20 mouse cellular contexts compared by ENCODE assay signal in the genomic region with DNA sequence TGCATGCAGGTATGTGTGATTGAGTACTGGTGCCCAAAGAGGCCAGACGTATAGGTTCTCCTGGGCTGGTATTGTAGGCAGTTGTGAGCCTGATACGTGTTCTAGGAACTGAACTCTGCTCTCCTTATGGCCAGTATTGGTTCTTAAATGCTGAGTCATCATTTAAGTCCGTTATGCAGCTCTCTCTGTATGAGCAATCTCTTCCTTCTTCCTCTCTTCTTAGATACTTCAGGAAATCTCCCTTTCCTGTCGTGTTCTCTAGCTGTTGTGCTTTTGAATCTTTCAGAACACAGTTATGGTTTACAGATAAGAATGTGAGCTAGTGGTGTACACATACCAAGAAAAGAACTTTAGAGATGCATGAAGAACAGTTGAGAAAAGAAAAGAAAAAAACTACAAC. TPM values are rescaled to one million over a fixed set of nuclear protein-coding genes. Genes with fewer than 3 reads are reported as not detected.
DNase-seq lines count a peak whose midpoint lies in the region; ATAC-seq and TF ChIP-seq lines count a peak whose summit lies in the region.
"Had no signal": no experiment of that assay in that cellular context is flagged by ENCODE, and none has a peak within 500 bp of the region (broad histone marks: within the 10 kb centered on the region; RNA-seq: fewer than 3 reads in every experiment).

No protein-coding gene starts in this region.

- ATAC-seq in heart, embryonic 12.5 days (ENCODE audit: insufficient number of reproducible peaks, low FRiP score), result no peak
- 0 out of 2 replicates have a peak, but pooled peaks have one; percentile 16 for ATAC-seq in granulocyte monocyte progenitor cell, adult 5-6 weeks (replicated peaks; ENCODE audit: poor library complexity, severe bottlenecking)
- ATAC-seq in megakaryocyte progenitor cell, adult 5-6 weeks (replicated peaks; ENCODE audit: poor library complexity), result peak; percentile 56
- ATAC-seq in lung, postnatal 0 days, result no peak
- ATAC-seq: forebrain, embryonic 13.5 days; forebrain, embryonic 16.5 days; hindbrain, postnatal 0 days; intestine, embryonic 16.5 days had no signal

- peaks cover 12% of the 10 kb centered on the region for H3K4me1 ChIP-seq in heart, embryonic 12.5 days (replicated peaks)
- peaks cover 22 to 30% of the 10 kb centered on the region in 2 experiments for H3K4me1 ChIP-seq in MEL (ENCODE audit: control insufficient read depth in 1 of 2, insufficient read depth in 2 of 2, low read length in 2 of 2)
- no peaks in the 10 kb centered on the region for H3K4me1 ChIP-seq in lung, postnatal 0 days (ENCODE audit: insufficient read depth, low read depth, low read length)
- H3K4me1 ChIP-seq: forebrain, embryonic 10.5 days; forebrain, embryonic 13.5 days had no signal

- TF ChIP-seq CTCF in MEL (IDR thresholded peaks at IDR 0.05 in 2 of 3, conservative IDR thresholded peaks at IDR 0.05 in 1 of 3; ENCODE audit: control insufficient read depth in 1 of 3, insufficient read depth in 1 of 3, low read depth in 2 of 3, low read length in 3 of 3, poor library complexity in 1 of 3, severe bottlenecking in 1 of 3), result no peak
- TF ChIP-seq CTCF in lung, postnatal 0 days (IDR thresholded peaks at IDR 0.05), result no peak

- H3K27ac ChIP-seq in heart, embryonic 12.5 days (ENCODE audit: poor library complexity, severe bottlenecking), result no peak overlapping the region
- peak overlapping the region; percentile 38 for H3K27ac ChIP-seq in MEL (ENCODE audit: control insufficient read depth, low read depth, low read length)
- no peak overlapping the region for H3K27ac ChIP-seq in lung, postnatal 0 days (ENCODE audit: low read length)
- H3K27ac ChIP-seq: forebrain, embryonic 10.5 days; forebrain, embryonic 13.5 days; heart, embryonic 13.5 days; hindbrain, embryonic 14.5 days; hindbrain, postnatal 0 days had no signal

- 70% methylated on average over 4 of the region's 4 CpGs for WGBS in heart, embryonic 12.5 days
- WGBS in lung, postnatal 0 days, result 63% methylated on average over 4 of the region's 4 CpGs

- TF ChIP-seq POLR2A in MEL (IDR thresholded peaks at IDR 0.05; ENCODE audit: control insufficient read depth in 1 of 2, insufficient read depth in 1 of 2, low read depth in 1 of 2, low read length in 2 of 2, poor library complexity in 1 of 2), result no peak

- no peak overlapping the region for H3K4me2 ChIP-seq in heart, embryonic 12.5 days
- no peak overlapping the region for H3K4me2 ChIP-seq in lung, postnatal 0 days (replicated peaks; ENCODE audit: low read depth, low read length)
- H3K4me2 ChIP-seq: forebrain, embryonic 13.5 days; heart, embryonic 13.5 days; hindbrain, embryonic 14.5 days had no signal

- peak; percentile 70 to 86; a peak in 3 of 4 replicates for TF ChIP-seq EP300 in MEL (IDR thresholded peaks at IDR 0.05; ENCODE audit: low read depth in 1 of 2, low read length in 2 of 2)
- no peak for TF ChIP-seq EP300 in lung, postnatal 0 days (IDR thresholded peaks at IDR 0.05)

- no peaks in the 10 kb centered on the region for H3K27me3 ChIP-seq in heart, embryonic 12.5 days (replicated peaks)
- H3K27me3 ChIP-seq in MEL (ENCODE audit: control insufficient read depth in 1 of 2, insufficient read depth in 2 of 2, low read length in 2 of 2), result no peaks in the 10 kb centered on the region
- no peaks in the 10 kb centered on the region for H3K27me3 ChIP-seq in lung, postnatal 0 days (replicated peaks; ENCODE audit: insufficient read depth, low read length)
- H3K27me3 ChIP-seq: forebrain, embryonic 13.5 days; heart, embryonic 13.5 days had no signal

- H3K36me3 ChIP-seq in heart, embryonic 12.5 days, result peaks cover 42% of the 10 kb centered on the region
- peaks cover 0 to 53% of the 10 kb centered on the region in 2 experiments for H3K36me3 ChIP-seq in MEL (ENCODE audit: control insufficient read depth in 1 of 2, insufficient read depth in 2 of 2, low read length in 2 of 2)
- H3K36me3 ChIP-seq in lung, postnatal 0 days (ENCODE audit: insufficient read depth, low read length), result peaks cover 9% of the 10 kb centered on the region; the same call in 1 of the 2 replicates

- DNase-seq in heart, adult 11 months, result peak; percentile 21
- DNase-seq in MEL (ENCODE audit: low read depth, low spot score), result peak; percentile 60
- DNase-seq in lung, postnatal 14 days, result no peak
- no peak for DNase-seq in lung, postnatal 0 days (ENCODE audit: low spot score)
- no peak for DNase-seq in right cerebral cortex, postnatal 4 days
- DNase-seq: adrenal gland, adult 8-10 months; adrenal gland, postnatal 25 days; cerebellum, adult 11-12 months; gastrocnemius, postnatal 10 days; gastrocnemius, postnatal 36 days had no signal

- no peak overlapping the region for H3K9ac ChIP-seq in heart, embryonic 12.5 days
- H3K9ac ChIP-seq in MEL (ENCODE audit: control insufficient read depth, low read depth, low read length, poor library complexity, severe bottlenecking), result no peak overlapping the region
- no peak overlapping the region for H3K9ac ChIP-seq in lung, postnatal 0 days (replicated peaks; ENCODE audit: low read depth)
- H3K9ac ChIP-seq: forebrain, embryonic 13.5 days; heart, embryonic 13.5 days; hindbrain, embryonic 14.5 days had no signal

- H3K79me2 ChIP-seq in MEL (ENCODE audit: control insufficient read depth, insufficient read depth, low read length, poor library complexity), result no peaks in the 10 kb centered on the region

- no peaks in the 10 kb centered on the region for H3K9me3 ChIP-seq in heart, embryonic 12.5 days (replicated peaks)
- H3K9me3 ChIP-seq in MEL (replicated peaks; ENCODE audit: insufficient read depth, low read length), result no peaks in the 10 kb centered on the region
- no peaks in the 10 kb centered on the region for H3K9me3 ChIP-seq in lung, postnatal 0 days (ENCODE audit: low read length)
- H3K9me3 ChIP-seq: forebrain, embryonic 10.5 days; forebrain, embryonic 13.5 days; heart, embryonic 13.5 days had no signal

- no peak overlapping the region for H3K4me3 ChIP-seq in heart, embryonic 12.5 days
- H3K4me3 ChIP-seq in MEL (ENCODE audit: control insufficient read depth in 1 of 2, insufficient read depth in 1 of 2, low read depth in 2 of 2, low read length in 2 of 2), result no peak overlapping the region
- H3K4me3 ChIP-seq in lung, postnatal 0 days (ENCODE audit: low read depth, low read length), result no peak overlapping the region
- H3K4me3 ChIP-seq: forebrain, embryonic 10.5 days; forebrain, embryonic 13.5 days; heart, embryonic 13.5 days had no signal

- TF ChIP-seq RAD21 in MEL (IDR thresholded peaks at IDR 0.05; ENCODE audit: low read depth, low read length), result no peak

TF ChIP-seq in MEL, 35 proteins besides CTCF, POLR2A, EP300 and RAD21 (continues in another document):
- TF ChIP-seq MYB (IDR thresholded peaks at IDR 0.05; ENCODE audit: low read depth, low read length), result peak; percentile 72
- no peak for TF ChIP-seq MEF2A (IDR thresholded peaks at IDR 0.05; ENCODE audit: extremely low read depth, insufficient replicate concordance, low read depth, low read length, poor library complexity, severe bottlenecking)
- peak; percentile 63 for TF ChIP-seq ETS1 (IDR thresholded peaks at IDR 0.05; ENCODE audit: low read depth, low read length)
- no peak for TF ChIP-seq POLR2AphosphoS2 (IDR thresholded peaks at IDR 0.05; ENCODE audit: low read length)
- no peak for TF ChIP-seq CHD1 (IDR thresholded peaks at IDR 0.05; ENCODE audit: low read depth, low read length)
- TF ChIP-seq SIN3A (IDR thresholded peaks at IDR 0.05; ENCODE audit: low read length), result no peak
- no peak for TF ChIP-seq MAZ (IDR thresholded peaks at IDR 0.05; ENCODE audit: low read depth, low read length)
- TF ChIP-seq RCOR1 (IDR thresholded peaks at IDR 0.05; ENCODE audit: low read depth, low read length), result peak; percentile 75
- no peak for TF ChIP-seq NRF1 (IDR thresholded peaks at IDR 0.05; ENCODE audit: insufficient read depth, low read depth, low read length, poor library complexity, severe bottlenecking)
- TF ChIP-seq GATA1 (IDR thresholded peaks at IDR 0.05; ENCODE audit: low read depth, low read length), result peak; percentile 45; the same call in 1 of the 2 replicates
- no peak for TF ChIP-seq ZNF384 (IDR thresholded peaks at IDR 0.05; ENCODE audit: low read depth, low read length)
- peak; percentile 76; the same call in 1 of the 2 replicates for TF ChIP-seq GABPA (IDR thresholded peaks at IDR 0.05; ENCODE audit: low read depth, low read length)
- TF ChIP-seq TBP (IDR thresholded peaks at IDR 0.05; ENCODE audit: low read depth, low read length), result 0 out of 2 replicates have a peak, but pooled peaks have one; percentile 8
- TF ChIP-seq BHLHE40 (IDR thresholded peaks at IDR 0.05; ENCODE audit: borderline replicate concordance, low read depth, low read length), result no peak
- TF ChIP-seq MYC (IDR thresholded peaks at IDR 0.05; ENCODE audit: low read depth, low read length), result no peak
- TF ChIP-seq MAFK (IDR thresholded peaks at IDR 0.05; ENCODE audit: borderline replicate concordance, low read depth, low read length), result peak; percentile 99
- no peak for TF ChIP-seq USF2 (IDR thresholded peaks at IDR 0.05; ENCODE audit: borderline replicate concordance in 1 of 2, insufficient read depth in 1 of 2, low read depth in 1 of 2, low read length in 2 of 2)
- TF ChIP-seq JUND (IDR thresholded peaks at IDR 0.05; ENCODE audit: low read depth, low read length), result no peak
- TF ChIP-seq ZKSCAN1 (IDR thresholded peaks at IDR 0.05; ENCODE audit: low read depth, low read length), result no peak
- no peak for TF ChIP-seq E2F4 (IDR thresholded peaks at IDR 0.05; ENCODE audit: borderline replicate concordance, low read depth, low read length)
- no peak for TF ChIP-seq ZMIZ1 (IDR thresholded peaks at IDR 0.05; ENCODE audit: low read depth, low read length)
- TF ChIP-seq TCF12 (IDR thresholded peaks at IDR 0.05; ENCODE audit: low read depth, low read length), result no peak
- no peak for TF ChIP-seq NELFE (IDR thresholded peaks at IDR 0.05; ENCODE audit: low read depth, low read length)
- TF ChIP-seq UBTF (IDR thresholded peaks at IDR 0.05; ENCODE audit: borderline replicate concordance, insufficient read depth, low read depth, low read length), result no peak
- no peak for TF ChIP-seq TAL1 (IDR thresholded peaks at IDR 0.05; ENCODE audit: low read length)

RNA-seq across cellular contexts. Expression of a gene that starts 47.3 kb away (rescaled TPM):
- 51.7 and 54.7 TPM in 2 replicates for polyA plus RNA-seq in heart, embryonic 12.5 days (2016; fragmentation: Nextera tagmentation; extraction: Ambion mirVana)
- 4.5 and 4.7 TPM in 2 replicates for total RNA-seq in MEL (2012; rRNA removed)
- 1 to 10 TPM in 1 of 2 experiments, not detected in 1; 4.3 TPM for polyA plus RNA-seq in MEL (2012; ENCODE audit: insufficient read depth in 1 of 2, insufficient read length in 2 of 2, low read depth in 1 of 2, low replicate concordance in 2 of 2, missing spikeins in 1 of 2)
- total RNA-seq in granulocyte monocyte progenitor cell, adult 5-6 weeks (2014; fragmentation: Nextera tagmentation), result 14.0 and 18.4 TPM in 2 replicates
- 19.1 and 21.8 TPM in 2 replicates for total RNA-seq in granulocyte monocyte progenitor cell, adult 5-6 weeks (2017)
- 18.4 and 19.5 TPM in 2 replicates for total RNA-seq in megakaryocyte progenitor cell, adult 5-6 weeks (2015)
- total RNA-seq in megakaryocyte progenitor cell, adult 5-6 weeks (2017), result 19.9 and 23.1 TPM in 2 replicates
- 12.8 and 14.6 TPM in 2 replicates for polyA plus RNA-seq in lung, postnatal 0 days (2015; fragmentation: Nextera tagmentation; extraction: Ambion mirVana)

Comparison
In these comparisons a context has a peak if more than half of its experiments do, and no peak if none do; other contexts are left out.
1. DNase-seq: peak in heart, adult 11 months (single experiment) and MEL (single experiment); none in lung, postnatal 14 days (single experiment), lung, postnatal 0 days (single experiment) and right cerebral cortex, postnatal 4 days (single experiment).
2. ATAC-seq: peak in granulocyte monocyte progenitor cell, adult 5-6 weeks (single experiment) and megakaryocyte progenitor cell, adult 5-6 weeks (single experiment); none in heart, embryonic 12.5 days (single experiment) and lung, postnatal 0 days (single experiment).